Mouse (Mus musculus): ENCODE data around the gene Krtap1-5. TPM values are rescaled to one million over a fixed set of nuclear protein-coding genes. Genes with fewer than 3 reads are reported as not detected.
A peak's percentile ranks its signal among the peaks of the same experiment; 100 is the strongest.

Krtap1-5 gene
- total RNA-seq, 1 experiment from 2014 or later = not detected

GRCm38 (mm10) chr11:99539721-99540120 is 41.1 kb downstream of the Krtap1-5 start:
- peak; percentile 21 for DNase-seq

Other genes with a start within 250 kb of the Krtap1-5 start
- gene Krt26, start 243.1 kb downstream of the Krtap1-5 start, total RNA-seq (2021) = not detected in 2 replicates
- gene Krt27, start 229.9 kb downstream of the Krtap1-5 start, total RNA-seq (2021) = not detected in 2 replicates
- gene Krt28, start 206.1 kb downstream of the Krtap1-5 start, total RNA-seq (2021) = not detected in 2 replicates
- gene Krt10, start 191.7 kb downstream of the Krtap1-5 start, total RNA-seq (2021) = 4.3 and 7.7 TPM in 2 replicates
- gene Krt12, start 158.8 kb downstream of the Krtap1-5 start, total RNA-seq (2021) = not detected in 2 replicates
- 0.15 TPM in 1 of 2 replicates, not detected in the other for gene Krt20, start 142.9 kb downstream of the Krtap1-5 start, total RNA-seq (2021)
- not detected in 2 replicates for gene Krt23, start 87.9 kb downstream of the Krtap1-5 start, total RNA-seq (2021)
- not detected in 2 replicates for gene Krt39, start 59.7 kb downstream of the Krtap1-5 start, total RNA-seq (2021)
- gene Krt40, start 37.9 kb downstream of the Krtap1-5 start, total RNA-seq (2021) = not detected in 2 replicates
- not detected in 2 replicates for gene Krtap3-3, start 30.2 kb downstream of the Krtap1-5 start, total RNA-seq (2021)
- gene Krtap3-2, start 24.2 kb downstream of the Krtap1-5 start, total RNA-seq (2021) = not detected in 2 replicates
- not detected in 2 replicates for gene Gm11939, start 21.6 kb downstream of the Krtap1-5 start, total RNA-seq (2021)
- not detected in 2 replicates for gene Krtap3-1, start 14.4 kb downstream of the Krtap1-5 start, total RNA-seq (2021)
- gene Krtap1-4, start 2.6 kb upstream of the Krtap1-5 start, total RNA-seq (2021) = not detected in 2 replicates
- gene Krtap1-3, start 10.3 kb upstream of the Krtap1-5 start, total RNA-seq (2021) = not detected in 2 replicates
- not detected in 2 replicates for gene Krtap9-3, start 17.1 kb upstream of the Krtap1-5 start, total RNA-seq (2021)
- gene Gm11938, start 22.3 kb upstream of the Krtap1-5 start, total RNA-seq (2021) = not detected in 2 replicates
- not detected in 2 replicates for gene Gm11937, start 29.2 kb upstream of the Krtap1-5 start, total RNA-seq (2021)
- not detected in 2 replicates for gene Krtap2-4, start 33.8 kb upstream of the Krtap1-5 start, total RNA-seq (2021)
- gene Gm11562, start 39.4 kb upstream of the Krtap1-5 start, total RNA-seq (2021) = not detected in 2 replicates
- not detected in 2 replicates for gene Krtap4-1, start 47.2 kb upstream of the Krtap1-5 start, total RNA-seq (2021)
- not detected in 2 replicates for gene Krtap4-2, start 54.1 kb upstream of the Krtap1-5 start, total RNA-seq (2021)
- not detected in 2 replicates for gene Krtap4-7, start 63.1 kb upstream of the Krtap1-5 start, total RNA-seq (2021)
- not detected in 2 replicates for gene Gm11555, start 69.2 kb upstream of the Krtap1-5 start, total RNA-seq (2021)
- not detected in 2 replicates for gene Gm11563, start 77.9 kb upstream of the Krtap1-5 start, total RNA-seq (2021)
- not detected in 2 replicates for gene Krtap4-6, start 84.9 kb upstream of the Krtap1-5 start, total RNA-seq (2021)
- not detected in 2 replicates for gene Gm14190, start 109.7 kb upstream of the Krtap1-5 start, total RNA-seq (2021)
- not detected in 2 replicates for gene Gm14180, start 153.3 kb upstream of the Krtap1-5 start, total RNA-seq (2021)
- not detected in 2 replicates for gene Gm11595, start 191.9 kb upstream of the Krtap1-5 start, total RNA-seq (2021)
- not detected in 2 replicates for gene Krtap4-8, start 199.7 kb upstream of the Krtap1-5 start, total RNA-seq (2021)
- gene Krtap4-9, start 204.2 kb upstream of the Krtap1-5 start, total RNA-seq (2021) = not detected in 2 replicates
- not detected in 2 replicates for gene Gm11596, start 212.5 kb upstream of the Krtap1-5 start, total RNA-seq (2021)
- not detected in 2 replicates for gene Gm11569, start 217.9 kb upstream of the Krtap1-5 start, total RNA-seq (2021)
- not detected in 2 replicates for gene Gm11554, start 223.4 kb upstream of the Krtap1-5 start, total RNA-seq (2021)
- gene Krtap4-13, start 228.9 kb upstream of the Krtap1-5 start, total RNA-seq (2021) = not detected in 2 replicates
- not detected in 2 replicates for gene Gm11564, start 234.7 kb upstream of the Krtap1-5 start, total RNA-seq (2021)

All from adrenal gland, postnatal 25 days (tissue).